Mouse (Mus musculus) C2C12 (cell line): ENCODE data around the gene Vti1a.

Source experiments
- CTCF ChIP-seq: IDR thresholded peaks from one replicate; pipeline ENCODE4 v1.5.1; 2011; ENCODE audit not compliant: control insufficient read depth, insufficient read depth, insufficient read length
- MAX ChIP-seq: IDR thresholded peaks from one replicate; pipeline ENCODE4 v1.6.1; 2011; ENCODE audit warnings: mild to moderate bottlenecking, control low read depth
- MYOD1 ChIP-seq: IDR thresholded peaks from one replicate; pipeline ENCODE4 v1.6.1; 2011; ENCODE audit warnings: low read depth; ENCODE audit not compliant: control insufficient read depth, insufficient read length
- USF1 ChIP-seq: IDR thresholded peaks from one replicate; pipeline ENCODE4 v1.6.1; 2011; ENCODE audit warnings: low read depth, mild to moderate bottlenecking, control low read depth, moderate library complexity

DNA sequence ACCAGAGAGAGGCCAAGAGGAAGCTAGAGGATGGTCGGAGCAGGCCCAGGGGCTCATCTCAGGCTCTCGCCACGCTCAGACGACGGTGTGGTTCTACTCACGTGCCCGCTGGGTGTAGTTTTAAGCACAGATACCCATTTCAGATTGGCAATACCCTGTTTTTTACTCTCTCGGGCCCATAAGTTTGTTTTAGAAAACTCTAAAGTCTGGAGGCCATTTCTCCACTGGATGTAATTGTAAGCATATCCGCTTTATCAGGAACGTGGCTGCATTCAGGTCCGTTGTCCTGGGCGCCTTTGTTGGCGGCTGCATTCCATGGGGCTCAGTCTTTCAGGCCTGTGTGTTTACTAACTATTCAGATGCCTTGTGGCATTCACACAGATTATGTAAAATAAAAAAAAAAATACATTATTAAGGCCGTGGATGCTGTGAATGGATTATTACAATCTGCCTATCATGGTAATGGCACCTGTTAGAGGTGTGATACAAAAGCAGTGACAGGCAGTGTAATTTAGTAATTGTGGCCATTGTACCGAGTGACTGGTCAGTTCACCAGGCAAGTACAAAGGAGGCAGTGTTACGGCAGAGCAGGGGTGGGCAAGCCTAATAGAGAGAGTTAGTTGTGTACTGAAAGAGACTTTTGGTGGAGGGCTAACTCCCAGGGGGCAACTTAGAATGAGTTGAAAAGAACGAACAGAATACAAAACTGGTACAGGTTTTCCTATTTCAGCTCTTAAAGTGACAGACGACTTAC, 106.4 kb downstream of the Vti1a start:
- TF ChIP-seq CTCF (no peak), USF1 (no peak), MAX (no peak), MYOD1 (no peak)
